Mouse (Mus musculus): Measurements from ENCODE around the gene Ssna1. TPM values are rescaled to one million over a fixed set of nuclear protein-coding genes. Genes with fewer than 3 reads are reported as not detected.
"Not testable (repeated sequence)": the region's sequence is repeated elsewhere in the genome, so short reads cannot be mapped to it uniquely, and the experiment has no call there.

Gene Ssna1
- total RNA-seq, 2 experiments from 2014 or later, result 57.6 to 70.5 TPM

DNA sequence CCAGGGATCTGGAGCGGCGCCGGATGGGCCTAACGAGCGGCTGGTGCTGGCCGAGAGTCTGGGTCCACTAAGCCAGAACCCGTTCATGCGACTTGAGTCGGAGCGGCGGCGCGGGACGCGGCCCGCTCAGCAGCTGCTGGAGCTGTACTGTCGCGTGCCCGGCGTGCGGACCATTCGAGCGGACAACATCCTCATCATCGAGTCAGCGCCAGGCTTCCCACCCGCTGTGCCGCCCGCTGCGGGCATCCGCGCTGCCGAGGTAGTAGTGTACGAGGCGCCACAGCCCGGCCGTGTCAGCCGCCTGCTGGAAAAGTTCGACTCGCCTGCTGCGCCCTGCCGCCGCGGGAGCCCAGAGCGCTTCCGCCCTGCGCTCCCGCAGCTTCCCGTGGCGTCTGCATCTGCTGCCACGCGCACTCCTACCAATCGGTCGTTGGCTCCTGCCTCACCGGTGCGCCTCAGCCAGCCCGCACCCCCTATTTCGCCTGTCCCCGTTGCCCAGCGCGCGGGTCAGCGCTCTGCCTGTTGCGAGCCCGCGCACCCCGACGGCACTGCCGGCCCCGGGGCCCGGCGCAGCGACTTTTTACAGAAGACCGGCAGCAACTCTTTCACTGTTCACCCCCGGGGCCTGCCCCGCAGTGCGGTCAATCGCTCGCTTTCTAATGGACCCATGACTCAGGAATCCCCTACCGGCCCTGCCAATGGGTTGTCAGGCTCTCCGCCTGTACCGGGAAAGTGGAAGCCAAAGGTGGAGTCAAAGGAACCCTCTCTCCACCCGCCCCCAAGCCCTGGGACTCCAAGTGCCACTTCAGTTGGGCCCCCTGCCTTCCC, 9.2 kb downstream of the Ssna1 start:
- DNase-seq (ENCODE audit: low spot score in 2 of 2), result no peak

DNA sequence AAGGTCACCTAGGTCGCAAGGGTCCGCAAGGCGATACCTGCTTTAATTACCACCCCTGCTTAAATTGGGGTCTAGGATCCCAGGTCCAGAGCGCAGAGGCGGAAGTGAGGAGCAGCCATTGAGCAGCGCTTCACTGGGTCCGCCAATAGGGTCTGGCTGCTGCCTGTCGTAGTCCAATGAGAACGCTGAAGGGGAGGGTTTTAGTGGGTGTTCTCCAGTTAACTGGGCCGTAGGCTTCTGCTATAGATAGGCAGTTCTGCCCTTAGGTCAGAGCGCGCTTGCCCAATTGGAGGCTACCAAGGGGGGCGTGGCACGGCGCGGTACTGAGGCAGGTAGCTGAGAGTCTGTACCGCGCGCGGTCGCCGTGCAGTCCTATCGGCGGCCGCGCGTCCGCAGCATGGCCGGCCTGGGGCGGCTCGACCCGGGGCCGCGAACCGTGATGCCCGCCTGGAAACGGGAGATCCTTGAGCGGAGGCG, 9.9 kb downstream of the Ssna1 start, which contains the start of gene Tprn:
TSS of gene Tprn (plus strand) at position 328 of the 477 bp plus-strand sequence.
- DNase-seq (ENCODE audit: low spot score in 2 of 2), result peak; percentile 91 to 93

DNA sequence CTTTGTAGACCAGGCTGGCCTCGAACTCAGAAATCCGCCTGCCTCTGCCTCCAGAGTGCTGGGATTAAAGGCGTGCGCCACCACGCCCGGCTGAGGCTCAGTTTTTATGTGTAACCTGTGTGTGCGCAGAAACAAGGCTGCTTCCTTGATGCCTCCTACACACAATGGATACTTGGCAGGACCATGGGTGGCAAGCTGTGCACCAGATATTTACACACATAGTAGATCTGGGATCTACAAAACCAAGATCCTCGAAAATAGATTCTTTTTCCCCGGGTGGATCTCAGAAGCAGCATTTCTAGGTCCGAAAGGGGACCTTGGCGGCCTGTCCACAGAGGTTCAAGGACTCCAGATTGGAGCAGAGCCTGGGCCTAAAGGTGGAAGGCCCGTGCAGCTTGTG, 10.4 kb downstream of the Ssna1 start:
- no peak for DNase-seq (ENCODE audit: low spot score in 2 of 2)

DNA sequence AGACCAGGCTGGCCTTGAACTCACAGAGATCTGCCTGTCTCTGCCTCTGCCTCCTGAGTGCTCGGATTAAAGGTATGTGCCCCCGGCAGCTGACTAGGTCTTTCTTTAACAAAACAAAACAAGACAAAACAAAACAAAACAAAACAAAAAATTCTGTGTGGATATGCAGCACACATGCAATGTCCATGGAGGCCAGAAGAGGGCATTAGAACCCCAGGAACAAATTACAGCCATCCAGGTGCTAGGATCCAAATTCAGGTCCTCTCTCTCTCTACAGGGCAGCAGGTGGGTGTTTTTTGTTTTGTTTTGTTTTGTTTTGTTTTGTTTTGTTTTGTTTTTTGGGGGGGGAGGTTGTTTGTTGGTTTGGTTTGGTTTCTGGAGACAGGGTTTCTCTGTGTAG, 13.4 kb downstream of the Ssna1 start:
- no peak for DNase-seq (ENCODE audit: low spot score in 2 of 2)

DNA sequence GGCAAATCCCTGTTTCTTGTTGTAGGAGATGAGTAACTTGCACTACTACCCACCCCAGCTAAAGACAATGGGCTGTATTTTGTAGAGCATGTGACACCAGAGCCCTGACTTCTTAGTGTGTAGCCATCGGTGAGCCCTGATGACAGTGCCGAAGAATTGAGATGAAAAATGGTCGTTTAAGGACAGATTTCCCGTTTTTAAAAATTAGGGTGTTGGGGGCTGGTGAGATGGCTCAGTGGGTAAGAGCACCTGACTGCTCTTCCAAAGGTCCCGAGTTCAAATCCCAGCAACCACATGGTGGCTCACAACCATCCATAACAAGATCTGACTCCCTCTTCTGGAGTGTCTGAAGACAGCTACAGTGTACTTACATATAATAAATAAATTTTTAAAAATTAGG, 15.0 kb downstream of the Ssna1 start:
- not testable (repeated sequence) for DNase-seq (ENCODE audit: low spot score in 2 of 2)

DNA sequence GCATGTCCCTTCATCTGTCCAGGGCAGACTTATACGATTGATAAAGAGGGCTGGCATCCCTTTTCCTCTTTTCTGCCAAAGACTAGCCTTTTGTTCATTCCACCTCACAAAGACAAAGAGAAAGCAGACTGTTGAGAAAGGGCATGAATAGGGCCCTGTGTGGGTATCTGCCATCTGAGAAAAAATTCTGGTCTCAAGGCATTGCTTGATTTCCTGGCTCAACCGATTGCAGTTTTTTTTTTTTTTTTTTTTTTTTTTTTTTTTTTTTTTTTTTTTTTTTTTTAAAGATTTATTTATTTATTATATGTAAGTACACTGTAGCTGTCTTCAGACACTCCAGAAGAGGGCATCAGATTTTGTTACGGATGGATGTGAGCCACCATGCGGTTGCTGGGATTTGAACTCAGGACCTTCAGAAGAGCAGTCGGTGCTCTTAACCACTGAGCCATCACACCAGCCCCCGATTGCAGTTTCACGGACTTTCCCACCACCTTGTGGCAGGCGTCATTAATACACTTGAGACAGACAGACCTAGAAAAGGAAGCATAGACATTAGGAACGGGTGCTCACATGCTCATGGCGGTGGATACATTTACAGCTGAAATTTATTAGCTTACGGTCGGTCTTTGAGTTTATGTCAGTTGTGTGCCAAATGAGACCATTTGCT, 15.7 kb downstream of the Ssna1 start:
- not testable (repeated sequence) for DNase-seq (ENCODE audit: low spot score in 2 of 2)

DNA sequence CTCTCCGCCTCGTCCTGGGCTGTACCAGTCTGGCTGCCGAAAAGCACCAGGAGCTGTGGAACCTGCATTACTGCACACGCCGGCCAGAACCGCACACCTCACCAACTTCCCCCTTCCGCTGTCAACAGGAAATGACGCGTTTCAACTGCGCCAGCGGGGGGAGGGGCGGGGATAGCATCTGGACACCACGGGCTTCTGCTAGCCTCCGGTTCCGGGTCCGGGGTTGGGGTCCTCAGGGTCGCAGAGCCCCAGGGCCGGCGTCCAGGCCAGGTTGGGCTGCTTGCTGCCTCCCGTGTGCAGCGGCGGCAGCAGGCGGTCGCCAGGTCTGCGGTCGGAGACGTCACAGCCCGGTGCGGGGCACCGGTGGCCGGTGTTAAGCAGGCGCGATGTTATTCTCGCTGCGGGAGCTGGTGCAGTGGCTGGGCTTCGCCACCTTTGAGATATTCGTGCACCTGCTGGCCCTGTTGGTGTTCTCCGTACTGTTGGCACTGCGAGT, 16.9 kb downstream of the Ssna1 start, which contains the start of gene Tmem203:
TSS of gene Tmem203 (plus strand) at position 156 of the 496 bp plus-strand sequence.
- peak; percentile 89 for DNase-seq (ENCODE audit: low spot score in 2 of 2)

DNA sequence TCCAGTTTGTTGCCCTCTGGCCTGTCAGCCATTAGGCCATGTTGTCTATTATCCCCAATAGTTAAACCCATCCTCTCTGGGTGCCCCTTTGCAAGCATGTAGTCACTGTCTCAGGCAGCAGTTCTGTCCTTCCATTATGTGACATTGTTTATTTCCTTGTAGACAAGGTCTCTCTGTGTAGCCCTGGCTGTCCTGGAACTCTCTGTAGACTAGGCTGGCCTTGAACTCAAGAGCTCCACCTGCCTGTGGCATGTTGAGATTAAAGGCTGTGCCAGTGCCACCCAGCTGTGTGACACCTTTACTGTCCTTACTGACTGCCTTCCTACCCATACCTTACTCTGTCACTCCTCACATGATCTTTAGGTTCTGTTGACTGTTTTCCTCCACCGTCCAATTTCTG, 19.9 kb downstream of the Ssna1 start:
- DNase-seq (ENCODE audit: low spot score in 2 of 2), result no peak

DNA sequence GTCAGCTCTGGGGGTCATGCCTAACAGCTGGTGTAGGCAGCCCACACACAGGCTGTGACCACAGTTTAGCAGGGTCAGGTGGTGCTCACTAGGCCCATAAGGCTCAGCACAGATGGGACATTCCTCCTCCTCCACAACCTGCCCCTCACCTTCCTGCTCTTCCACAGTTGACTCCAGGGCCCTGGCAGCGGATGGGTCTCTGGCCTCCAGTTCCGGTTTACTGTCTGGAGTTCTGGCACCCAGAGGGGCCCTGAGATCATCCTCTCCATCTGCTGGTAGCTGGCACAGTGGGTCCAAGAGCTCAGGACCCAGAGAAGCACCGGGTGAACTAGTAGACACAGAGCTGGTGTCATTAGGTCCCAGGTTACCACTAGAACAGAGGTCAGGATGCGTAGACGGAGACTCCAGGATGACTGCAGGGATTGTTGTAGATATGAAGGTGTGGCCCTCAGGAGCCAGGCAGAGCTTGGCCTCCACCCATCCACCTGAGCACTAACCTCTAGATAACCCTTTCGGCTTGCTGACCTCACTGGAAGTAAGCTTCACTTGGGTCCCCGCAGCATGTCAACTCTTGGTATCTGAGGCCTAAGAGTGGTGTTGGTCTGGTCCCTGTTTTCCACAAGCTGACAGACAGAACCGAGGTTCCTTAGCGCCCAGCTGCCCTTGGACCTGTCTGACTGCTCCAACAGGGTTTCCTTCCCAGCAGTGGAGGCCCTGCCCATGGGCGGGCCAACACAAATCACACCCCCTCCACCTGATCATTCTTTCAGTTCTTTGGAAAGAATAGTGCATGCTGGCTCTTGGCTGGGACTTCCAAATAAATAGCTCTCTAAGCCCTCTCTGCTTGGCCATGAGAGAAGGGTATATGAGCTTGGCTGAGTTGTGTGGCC, 25.8 kb downstream of the Ssna1 start, which contains the start of gene AL732309.1:
TSS of gene AL732309.1 (minus strand) at position 681 of the 890 bp plus-strand sequence.
- DNase-seq (ENCODE audit: low spot score in 2 of 2), result no peak

DNA sequence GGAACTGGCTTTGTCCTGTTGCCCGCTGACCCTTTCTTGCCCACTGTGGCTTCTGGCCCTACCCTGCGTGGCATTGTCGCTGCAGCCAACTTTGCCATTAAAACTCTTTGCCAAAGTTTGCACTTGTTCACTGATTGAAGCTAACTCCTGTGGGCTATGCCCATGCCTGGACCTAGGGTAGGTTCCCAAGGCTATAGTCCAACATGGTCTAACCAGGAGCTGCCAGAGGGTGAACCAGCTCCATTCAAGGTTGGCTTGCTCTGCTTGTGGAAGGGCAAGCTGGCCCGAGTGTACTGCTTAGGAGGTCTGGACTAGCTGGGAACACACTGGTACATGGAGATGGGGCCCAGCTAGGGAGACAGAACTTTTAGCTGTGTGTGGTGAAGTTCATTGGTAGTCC, 28.1 kb downstream of the Ssna1 start:
- DNase-seq (ENCODE audit: low spot score in 2 of 2), result no peak

DNA sequence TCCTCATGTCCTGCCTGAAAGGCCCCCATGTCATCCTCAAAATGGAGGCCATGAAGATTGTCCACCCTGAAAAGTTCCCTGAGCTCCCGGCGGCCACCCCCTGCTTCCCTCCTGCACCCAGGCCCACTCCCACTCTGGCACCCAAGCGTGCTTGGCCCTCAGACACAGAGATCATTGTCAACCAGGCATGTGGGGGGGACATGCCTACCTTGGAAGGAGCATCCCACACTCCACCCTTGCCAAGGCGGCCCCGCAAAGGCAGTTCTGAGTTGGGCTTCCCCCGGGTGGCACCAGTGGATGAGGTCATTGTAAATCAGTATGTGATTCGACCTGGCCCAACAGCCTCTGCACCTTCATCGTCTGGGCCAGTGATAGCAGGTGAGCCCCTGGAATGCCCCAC, 28.9 kb downstream of the Ssna1 start:
- DNase-seq (ENCODE audit: low spot score in 2 of 2), result no peak

DNA sequence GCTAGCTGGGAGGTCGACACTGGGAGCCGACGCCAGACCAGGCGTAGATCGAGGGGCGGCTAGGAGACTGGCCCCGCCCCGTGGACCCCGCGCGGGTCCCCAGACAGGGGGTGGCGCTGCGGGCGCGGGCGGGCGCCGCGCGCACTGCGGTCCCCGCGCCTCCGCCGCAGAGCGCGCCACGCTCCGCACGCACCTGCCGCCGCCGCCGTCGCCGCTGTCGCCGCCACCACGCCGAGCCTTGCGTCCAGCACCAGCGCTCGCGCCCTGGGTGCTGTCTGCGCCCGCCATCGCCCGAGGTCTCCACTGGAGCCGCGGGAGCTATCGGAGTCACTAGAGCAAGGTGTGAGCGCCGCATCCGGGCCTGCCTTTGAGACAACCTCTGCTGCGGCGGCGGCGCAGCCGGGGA, 30.1 kb downstream of the Ssna1 start, which contains the start of the genes Rnf208 and Cysrt1:
TSS of gene Rnf208 (plus strand) at position 155 of the 406 bp plus-strand sequence.
TSS of gene Cysrt1 (minus strand) at position 352 of the 406 bp plus-strand sequence.
- peak; percentile 45 to 62 for DNase-seq (ENCODE audit: low spot score in 2 of 2)

DNA sequence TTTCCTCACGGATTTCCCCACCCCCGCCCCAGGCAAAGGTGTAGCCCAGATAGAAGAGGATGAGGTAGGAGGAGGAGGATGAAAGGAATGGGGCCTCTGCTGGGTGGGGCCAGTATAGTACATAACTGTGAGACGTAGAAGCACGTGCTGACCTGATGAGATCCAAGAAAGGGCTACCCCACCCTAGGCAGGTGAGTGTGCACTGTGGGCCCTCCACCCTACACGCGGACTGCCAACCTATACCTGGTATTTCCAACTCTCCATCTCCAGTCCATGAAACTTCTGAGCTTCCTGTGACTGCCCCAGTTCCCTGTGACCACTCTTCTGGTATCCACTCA, 30.8 kb downstream of the Ssna1 start:
- no peak for DNase-seq (ENCODE audit: low spot score in 2 of 2)

DNA sequence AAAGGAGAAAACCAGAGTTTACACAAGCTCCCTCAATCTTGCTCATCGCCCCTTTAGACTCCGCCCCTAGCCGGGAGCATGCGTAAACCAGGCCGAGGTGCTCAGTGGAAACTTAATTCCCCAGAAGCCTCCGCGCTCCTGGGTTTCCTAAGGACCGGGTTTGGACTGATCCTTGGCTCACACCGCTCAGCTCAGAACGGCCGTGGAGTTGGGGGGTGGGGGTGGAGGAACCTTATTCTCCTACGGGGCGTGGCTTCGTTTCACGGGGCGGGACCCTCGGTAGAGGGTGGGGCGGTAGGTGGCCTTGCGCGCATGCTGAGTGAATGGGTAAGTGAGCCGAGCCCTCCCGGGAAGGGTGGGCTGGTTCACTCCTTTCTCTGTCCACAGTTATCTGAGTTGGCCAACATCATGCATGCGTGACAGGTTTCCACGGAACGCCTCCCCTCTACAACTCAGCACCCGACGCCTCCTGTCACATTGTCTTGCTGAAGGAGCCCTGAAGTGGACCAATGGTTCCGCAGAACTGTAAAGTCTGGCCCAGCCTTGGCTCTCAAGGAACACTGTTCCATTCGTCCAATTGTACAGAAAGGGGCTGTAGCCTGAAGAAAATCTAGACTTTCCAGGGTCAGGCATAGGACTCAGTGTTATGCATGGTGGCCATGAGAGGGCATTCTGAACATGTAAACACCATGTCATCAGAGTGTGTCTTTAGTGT, 31.4 kb downstream of the Ssna1 start:
- peak; percentile 69 to 75 for DNase-seq (ENCODE audit: low spot score in 2 of 2)

DNA sequence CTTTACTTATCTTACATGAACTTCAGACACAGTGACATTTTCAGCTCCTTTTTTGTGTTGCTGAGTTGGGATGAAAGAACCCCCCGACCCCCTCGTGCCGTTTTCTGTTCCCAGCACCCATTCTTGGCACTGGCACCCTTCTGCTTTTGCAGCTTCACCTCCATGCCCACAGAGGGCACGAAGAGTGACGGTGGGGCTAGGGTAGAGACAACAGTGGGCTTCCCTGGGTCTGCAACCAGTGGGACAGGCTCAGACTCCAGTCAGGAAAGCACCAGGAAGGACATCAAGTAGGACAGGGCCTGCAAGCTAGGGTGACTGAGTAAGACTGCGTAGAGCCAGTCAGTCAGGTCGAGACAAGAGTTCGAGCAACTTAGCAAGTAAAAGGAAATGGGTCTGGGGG, 31.9 kb downstream of the Ssna1 start:
- no peak for DNase-seq (ENCODE audit: low spot score in 2 of 2)

DNA sequence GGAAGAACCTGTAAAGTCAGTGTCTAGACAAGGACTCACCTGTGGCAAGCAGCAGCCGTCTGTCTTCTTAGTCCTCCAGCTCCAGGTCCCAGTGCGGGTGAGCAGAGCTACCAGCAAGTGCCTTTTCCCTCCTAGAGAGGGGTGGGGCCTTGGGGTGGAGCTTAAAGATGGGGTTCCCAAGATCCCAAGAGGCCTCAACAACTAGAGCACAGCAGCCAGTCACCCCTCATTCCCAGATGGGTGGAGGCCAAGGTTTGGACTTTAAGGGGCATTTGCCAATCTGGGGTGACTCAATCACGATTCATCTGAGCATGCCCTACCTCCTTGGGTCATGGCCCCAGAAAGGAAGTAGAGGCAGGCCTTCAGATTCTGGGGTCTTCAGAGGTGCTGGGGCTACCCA, 32.5 kb downstream of the Ssna1 start:
- DNase-seq (ENCODE audit: low spot score in 2 of 2), result no peak

DNA sequence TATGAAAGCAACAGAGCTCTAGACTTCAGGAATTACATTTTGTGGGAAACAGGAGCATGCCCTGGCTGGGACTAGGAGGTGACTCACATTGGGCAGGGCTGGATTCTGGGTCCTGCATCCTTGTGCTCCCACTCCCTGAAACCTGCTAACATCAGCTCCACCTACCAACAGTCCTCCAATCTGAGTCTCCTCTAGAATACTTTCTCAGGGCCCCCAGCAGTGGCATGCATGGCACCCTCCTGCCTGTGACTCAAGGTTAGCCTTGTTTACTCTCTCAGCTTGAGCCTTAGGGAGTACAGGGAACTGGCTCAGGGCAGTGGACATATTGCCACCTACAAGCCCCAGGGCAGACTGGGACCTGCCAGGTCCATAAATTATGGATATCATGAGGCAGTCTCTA, 34.1 kb downstream of the Ssna1 start:
- DNase-seq (ENCODE audit: low spot score in 2 of 2), result no peak

DNA sequence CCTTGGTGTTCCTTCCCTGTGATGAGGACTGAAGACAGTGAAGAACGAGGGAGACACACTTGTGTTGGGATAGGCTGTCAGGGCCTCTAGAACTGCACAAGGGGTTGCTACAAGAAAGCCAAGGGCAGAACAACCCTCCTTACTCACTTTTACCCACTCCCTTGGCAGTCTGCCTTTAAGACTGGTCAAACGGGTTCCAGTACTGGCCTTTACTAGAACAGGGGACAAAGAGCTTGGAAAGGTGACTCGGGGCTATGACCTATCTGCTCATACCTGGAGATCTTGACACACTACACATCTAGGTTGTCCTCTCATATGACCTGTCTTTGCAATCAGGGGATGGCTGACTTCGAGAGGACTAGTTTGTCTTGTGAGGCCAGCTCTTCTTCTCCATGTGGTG, 34.7 kb downstream of the Ssna1 start:
- no peak for DNase-seq (ENCODE audit: low spot score in 2 of 2)

DNA sequence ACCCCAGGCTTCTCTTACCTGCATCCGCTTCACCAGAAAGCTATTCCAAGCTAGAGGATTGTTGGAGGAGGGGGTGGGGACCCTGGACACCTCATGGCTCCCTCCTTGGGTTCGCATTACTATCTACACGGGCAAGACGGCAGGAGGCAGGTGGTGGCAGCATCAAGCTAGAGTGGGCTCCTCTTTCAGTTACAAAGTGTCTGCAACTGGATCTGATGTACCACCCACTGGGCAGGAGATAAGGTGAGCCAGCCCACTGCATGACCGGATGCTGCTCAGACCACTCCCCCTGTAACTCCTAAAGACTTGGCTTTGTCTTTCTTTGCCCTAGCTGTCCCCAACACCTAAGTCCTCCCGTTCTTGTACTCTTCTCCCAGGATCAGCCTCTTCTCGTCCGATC, 35.6 kb downstream of the Ssna1 start, which contains the start of gene Rnf224:
TSS of gene Rnf224 (minus strand) at position 174 of the 400 bp plus-strand sequence.
- no peak for DNase-seq (ENCODE audit: low spot score in 2 of 2)

DNA sequence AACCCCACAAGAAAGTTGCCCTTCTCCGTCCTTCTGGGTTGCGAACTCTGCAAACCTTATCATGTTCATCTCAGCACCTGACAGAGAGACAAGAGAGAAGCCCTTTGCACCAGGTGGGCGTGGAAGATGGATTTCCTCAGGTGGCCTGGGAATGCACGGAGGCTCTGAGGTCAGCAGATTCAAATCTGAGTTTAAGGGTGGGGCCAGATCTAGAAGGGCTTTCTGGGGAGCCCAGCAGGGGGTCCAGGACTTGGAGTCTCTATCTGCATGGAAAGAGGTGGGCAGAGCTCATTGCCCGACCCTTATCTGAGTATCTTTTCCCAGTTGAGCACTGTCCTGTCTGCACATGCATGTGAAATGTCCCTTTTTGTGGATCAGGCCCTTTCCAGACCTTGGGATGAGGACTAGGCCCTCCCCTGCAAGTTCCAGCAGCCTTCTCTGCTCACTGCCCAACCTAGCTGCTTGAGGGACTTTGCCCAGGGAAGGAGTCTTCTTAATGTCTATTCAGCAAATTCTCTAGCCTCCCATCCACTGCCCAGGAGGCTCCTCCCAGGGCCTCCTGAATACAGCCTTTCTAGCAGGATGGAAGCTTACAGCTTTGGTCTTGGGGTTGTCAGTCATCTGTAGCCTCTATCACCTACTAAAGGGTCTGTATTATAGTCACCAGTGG, 37.6 kb downstream of the Ssna1 start:
- no peak for DNase-seq (ENCODE audit: low spot score in 2 of 2)

Measured in left cerebral cortex, adult 18-20 months (tissue).